ENCODE assay signal across 10 mouse cellular contexts in genomic region chr2:72499782-72500411, GRCm38 (mm10). TPM values are rescaled to one million over a fixed set of nuclear protein-coding genes. Genes with fewer than 3 reads are reported as not detected.
A peak's percentile ranks its signal among the peaks of the same experiment; 100 is the strongest.
DNase-seq lines count a peak whose midpoint lies in the region; ATAC-seq and TF ChIP-seq lines count a peak whose summit lies in the region.
"Had no signal": no experiment of that assay in that cellular context is flagged by ENCODE, and none has a peak within 500 bp of the region (broad histone marks: within the 10 kb centered on the region; RNA-seq: fewer than 3 reads in every experiment).

No protein-coding gene starts in this region.

- peak; percentile 69; the same call in 1 of the 2 replicates for ATAC-seq in kidney, embryonic 15.5 days (replicated peaks; ENCODE audit: low FRiP score)
- ATAC-seq in forebrain, embryonic 12.5 days (ENCODE audit: low FRiP score): peak; percentile 51; the same call in 1 of the 2 replicates
- no peak for ATAC-seq in limb, embryonic 12.5 days (ENCODE audit: insufficient number of reproducible peaks, insufficient read depth, low FRiP score, low TSS enrichment, low read depth)
- ATAC-seq in neural tube, embryonic 14.5 days (ENCODE audit: low read depth): no peak
- ATAC-seq in frontal cortex, adult (ENCODE audit: low TSS enrichment): no peak

- peak overlapping the region; percentile 57 for H3K4me2 ChIP-seq in kidney, embryonic 15.5 days
- H3K4me2 ChIP-seq in forebrain, embryonic 12.5 days: peak overlapping the region; percentile 51; the same call in 1 of the 2 replicates
- peak overlapping the region; percentile 62 for H3K4me2 ChIP-seq in limb, embryonic 12.5 days
- peak overlapping the region; percentile 50 for H3K4me2 ChIP-seq in neural tube, embryonic 14.5 days (ENCODE audit: low read depth, low read length)

- H3K27me3 ChIP-seq in kidney, embryonic 15.5 days: peaks cover 18% of the 10 kb centered on the region; the same call in 1 of the 2 replicates
- H3K27me3 ChIP-seq in kidney, adult 2 months (replicated peaks; ENCODE audit: control insufficient read depth, insufficient read depth, low read length): no peaks in the 10 kb centered on the region
- peaks cover 48% of the 10 kb centered on the region for H3K27me3 ChIP-seq in forebrain, embryonic 12.5 days
- no peaks in the 10 kb centered on the region for H3K27me3 ChIP-seq in limb, embryonic 12.5 days
- H3K27me3 ChIP-seq in neural tube, embryonic 14.5 days (ENCODE audit: control insufficient read depth, insufficient read depth, low read length): no peaks in the 10 kb centered on the region

- peak overlapping the region; percentile 24; the same call in 1 of the 2 replicates for H3K4me3 ChIP-seq in kidney, embryonic 15.5 days (replicated peaks)
- H3K4me3 ChIP-seq in kidney, adult 2 months (ENCODE audit: insufficient read depth, low read depth, low read length): no peak overlapping the region
- H3K4me3 ChIP-seq in forebrain, embryonic 12.5 days (replicated peaks): no peak overlapping the region
- peak overlapping the region; percentile 30; the same call in 1 of the 2 replicates for H3K4me3 ChIP-seq in limb, embryonic 12.5 days (replicated peaks)
- H3K4me3 ChIP-seq in neural tube, embryonic 14.5 days (ENCODE audit: low read depth, low read length): no peak overlapping the region

- no peaks in the 10 kb centered on the region for H3K9me3 ChIP-seq in kidney, embryonic 15.5 days (replicated peaks)
- H3K9me3 ChIP-seq in forebrain, embryonic 12.5 days: no peaks in the 10 kb centered on the region
- H3K9me3 ChIP-seq in limb, embryonic 12.5 days: no peaks in the 10 kb centered on the region
- no peaks in the 10 kb centered on the region for H3K9me3 ChIP-seq in neural tube, embryonic 14.5 days (ENCODE audit: control insufficient read depth, low read length)

- no peak overlapping the region for H3K9ac ChIP-seq in kidney, embryonic 15.5 days
- H3K9ac ChIP-seq in forebrain, embryonic 12.5 days: no peak overlapping the region
- no peak overlapping the region for H3K9ac ChIP-seq in limb, embryonic 12.5 days (replicated peaks)
- H3K9ac ChIP-seq in neural tube, embryonic 14.5 days (replicated peaks; ENCODE audit: low read depth, low read length): no peak overlapping the region

- TF ChIP-seq POLR2A in kidney, adult 2 months (IDR thresholded peaks at IDR 0.05; ENCODE audit: low read depth, low read length): no peak

- WGBS in kidney, embryonic 15.5 days: 23% methylated on average over 8 of the region's 8 CpGs
- WGBS in kidney, adult 2 months: 42% methylated on average over 8 of the region's 8 CpGs
- 11% methylated on average over 8 of the region's 8 CpGs for WGBS in forebrain, embryonic 12.5 days
- WGBS in limb, embryonic 12.5 days: 26% methylated on average over 8 of the region's 8 CpGs
- WGBS in neural tube, embryonic 14.5 days: 14% methylated on average over 8 of the region's 8 CpGs

- H3K4me1 ChIP-seq in kidney, embryonic 15.5 days: peaks cover 11% of the 10 kb centered on the region
- no peaks in the 10 kb centered on the region for H3K4me1 ChIP-seq in kidney, adult 2 months (ENCODE audit: control insufficient read depth, insufficient read depth, low read length)
- peaks cover 20% of the 10 kb centered on the region for H3K4me1 ChIP-seq in forebrain, embryonic 12.5 days
- peaks cover 10% of the 10 kb centered on the region for H3K4me1 ChIP-seq in limb, embryonic 12.5 days (replicated peaks)
- H3K4me1 ChIP-seq in neural tube, embryonic 14.5 days (ENCODE audit: control insufficient read depth, insufficient read depth, low read length): peaks cover 4% of the 10 kb centered on the region; the same call in 1 of the 2 replicates

- DNase-seq in kidney, adult 2 months: no peak
- DNase-seq in natural killer cell, adult 2 months (ENCODE audit: low spot score in 2 of 2): no peak
- DNase-seq in right cerebral cortex, postnatal 10 days (ENCODE audit: low spot score in 2 of 2): no peak
- DNase-seq: cerebellum, adult 11-12 months; thymus, postnatal 4 days had no signal

- H3K36me3 ChIP-seq in kidney, embryonic 15.5 days: no peaks in the 10 kb centered on the region
- no peaks in the 10 kb centered on the region for H3K36me3 ChIP-seq in kidney, adult 2 months (ENCODE audit: control insufficient read depth, insufficient read depth, low read length)
- H3K36me3 ChIP-seq in forebrain, embryonic 12.5 days (replicated peaks): no peaks in the 10 kb centered on the region
- no peaks in the 10 kb centered on the region for H3K36me3 ChIP-seq in limb, embryonic 12.5 days
- H3K36me3 ChIP-seq in neural tube, embryonic 14.5 days (ENCODE audit: control insufficient read depth, insufficient read depth, low read length): no peaks in the 10 kb centered on the region

- H3K27ac ChIP-seq in kidney, embryonic 15.5 days: no peak overlapping the region
- no peak overlapping the region for H3K27ac ChIP-seq in kidney, adult 2 months (ENCODE audit: insufficient read depth, low read depth, low read length)
- H3K27ac ChIP-seq in forebrain, embryonic 12.5 days: no peak overlapping the region
- no peak overlapping the region for H3K27ac ChIP-seq in limb, embryonic 12.5 days
- H3K27ac ChIP-seq in neural tube, embryonic 14.5 days (ENCODE audit: low read depth, low read length): no peak overlapping the region

- no peak for TF ChIP-seq CTCF in kidney, adult 2 months (conservative IDR thresholded peaks at IDR 0.05; ENCODE audit: insufficient read depth, insufficient read length, low read depth, low read length)

RNA-seq across cellular contexts. Expression of gene Cdca7, which starts 23.9 kb away (rescaled TPM):
- polyA plus RNA-seq in kidney, embryonic 15.5 days (2015; fragmentation: Nextera tagmentation; extraction: Ambion mirVana): 158 and 167 TPM in 2 replicates
- polyA plus RNA-seq in kidney, adult 2 months (2012; rRNA removed): 1.4 and 1.7 TPM in 2 replicates
- 228 and 252 TPM in 2 replicates for polyA plus RNA-seq in forebrain, embryonic 12.5 days (2016; fragmentation: Nextera tagmentation; extraction: Ambion mirVana)
- polyA plus RNA-seq in limb, embryonic 12.5 days (2016; fragmentation: Nextera tagmentation; extraction: Ambion mirVana): 242 and 246 TPM in 2 replicates
- 12.8 and 15.5 TPM in 2 replicates for polyA plus RNA-seq in neural tube, embryonic 14.5 days (2014; fragmentation: Nextera tagmentation; extraction: Ambion mirVana)

Comparison
In these comparisons a context has a peak if more than half of its experiments do, and no peak if none do; other contexts are left out.
1. H3K4me3 ChIP-seq: peak in kidney, embryonic 15.5 days (single experiment) and limb, embryonic 12.5 days (single experiment); none in kidney, adult 2 months (single experiment), forebrain, embryonic 12.5 days (single experiment) and neural tube, embryonic 14.5 days (single experiment).
2. ATAC-seq: peak in kidney, embryonic 15.5 days (single experiment) and forebrain, embryonic 12.5 days (single experiment); none in limb, embryonic 12.5 days (single experiment), neural tube, embryonic 14.5 days (single experiment) and frontal cortex, adult (single experiment).
3. Peak in every context shown above with its lines, with median percentiles within 50 percentile points of each other: H3K4me2 ChIP-seq.